Mouse (Mus musculus) liver, embryonic 14.5 days (tissue): ENCODE data around the gene Akap8l. TPM values are rescaled to one million over a fixed set of nuclear protein-coding genes. Genes with fewer than 3 reads are reported as not detected.

ENCODE experiments used
- ATAC-seq: fragments of 200-750 bp; cut with Nextera tagmentation; 2 replicates; pipeline ENCODE4 v1.8.0; 2017; ENCODE audit warnings: moderate number of reproducible peaks, mild to moderate bottlenecking, moderate library complexity; ENCODE audit not compliant: insufficient read depth
- DNase-seq, 3 experiments: peaks; one replicate each; pipeline ENCODE4 v3.0.0-alpha.2; 2012 to 2013; ENCODE audit warnings: low read depth in 3 of 3, low spot score in 3 of 3
- H3K27ac ChIP-seq: fragments of 300-500 bp; sonication (generic); 2 replicates; pipeline ENCODE4 v1.5.1; 2014; ENCODE audit warnings: moderate library complexity, mild to moderate bottlenecking, control low read depth, inconsistent platforms
- H3K27me3 ChIP-seq: fragments of 300-500 bp; sonication (generic); 2 replicates; pipeline ENCODE4 v1.6.1; 2014; ENCODE audit warnings: mild to moderate bottlenecking, low read length, moderate library complexity; ENCODE audit not compliant: control insufficient read depth, insufficient read depth
- H3K36me3 ChIP-seq: fragments of 300-500 bp; sonication (generic); replicated peaks from 2 replicates; pipeline ENCODE4 v1.6.1; 2014; ENCODE audit warnings: low read depth; ENCODE audit not compliant: control insufficient read depth, insufficient read depth
- H3K4me1 ChIP-seq, 2 experiments: fragments of 200-500 bp in 1 of 2; fragments of 300-500 bp in 1 of 2; sonication (generic) in 1 of 2; replicated peaks; 2 replicates each; pipeline ENCODE4 v1.6.1; 2012 to 2014; ENCODE audit warnings: antibody characterized with exemption in 1 of 2, inconsistent platforms in 1 of 2, low read length in 1 of 2; ENCODE audit not compliant: control insufficient read depth in 2 of 2, insufficient read depth in 2 of 2
- H3K4me2 ChIP-seq: fragments of 300-500 bp; sonication (generic); 2 replicates; pipeline ENCODE4 v1.6.1; 2014; ENCODE audit warnings: low read depth, mild to moderate bottlenecking, control low read depth, moderate library complexity
- H3K4me3 ChIP-seq, 2 experiments: fragments of 200-500 bp in 1 of 2; fragments of 300-500 bp in 1 of 2; sonication (generic) in 1 of 2; 2 replicates each; pipeline ENCODE4 v1.5.1; 2012 to 2014; ENCODE audit warnings: low read depth in 2 of 2, low read length in 2 of 2, mild to moderate bottlenecking in 2 of 2, control low read depth in 1 of 2, inconsistent platforms in 1 of 2, moderate library complexity in 1 of 2; ENCODE audit not compliant: insufficient read depth in 1 of 2
- H3K9ac ChIP-seq: fragments of 300-500 bp; sonication (generic); replicated peaks from 2 replicates; pipeline ENCODE4 v1.6.1; 2014; ENCODE audit warnings: mild to moderate bottlenecking, control low read depth, moderate library complexity
- H3K9me3 ChIP-seq: fragments of 300-500 bp; sonication (generic); 2 replicates; pipeline ENCODE4 v1.6.1; 2016; ENCODE audit warnings: low read length, mixed read lengths; ENCODE audit not compliant: control insufficient read depth
- CTCF ChIP-seq: IDR thresholded peaks from 2 replicates; pipeline ENCODE4 v1.5.1; 2016; ENCODE audit warnings: antibody characterized with exemption, low read depth, control low read depth
- EP300 ChIP-seq: IDR thresholded peaks from 2 replicates; pipeline ENCODE4 v1.6.1; 2016; ENCODE audit warnings: antibody characterized with exemption, low read depth
- WGBS: fragments of 180-500 bp; shearing (Covaris S2); extraction: QIAGEN DNeasy Blood & Tissue Kit; methylation state at CpG from one replicate; pipeline ENCODE4 v1.1.7; 2014; ENCODE audit not compliant: insufficient replicate concordance; 5-methylcytosine and 5-hydroxymethylcytosine counted together
- polyA plus RNA-seq, 2 experiments: library from polyadenylated mRNA; depleted of rRNA in 1 of 2; stranded (reverse) in 1 of 2; unstranded in 1 of 2; fragments of >200 nt; fragmentation: Nextera tagmentation in 1 of 2; extraction: Ambion mirVana in 1 of 2; gene quantifications; 2 replicates each; pipeline versions ENCODE4 v1.2.1 to v1.2.3; 2012 to 2014

Akap8l gene
- 24.1 and 35.4 TPM in 2 replicates for polyA plus RNA-seq (2012; rRNA removed)
- polyA plus RNA-seq (2014; fragmentation: Nextera tagmentation; extraction: Ambion mirVana), result 18.9 and 23.5 TPM in 2 replicates

GRCm38 (mm10) chr17:32350382-32350983 lies at the start of gene Akap8l:
TSS of gene Akap8l (minus strand) at chr17:32350607.
- H3K36me3 ChIP-seq, result peaks cover 13% of the 10 kb centered on the region
- under 1% methylated on average over 37 of the region's 37 CpGs for WGBS
- no peaks in the 10 kb centered on the region for H3K9me3 ChIP-seq
- no peak for TF ChIP-seq CTCF
- TF ChIP-seq EP300, result peak; percentile 64; the same call in 1 of the 2 replicates
- H3K9ac ChIP-seq, result peak within 1 kb of the TSS; percentile 87
- DNase-seq (peak; percentile 98 to 99 (median 98)), ATAC-seq (peak; percentile 95)
- peaks cover 13 to 17% of the 10 kb centered on the region in 2 experiments for H3K4me1 ChIP-seq
- H3K4me2 ChIP-seq, result peak within 1 kb of the TSS; percentile 96
- no peaks in the 10 kb centered on the region for H3K27me3 ChIP-seq
- H3K4me3 ChIP-seq, result peak within 1 kb of the TSS; percentile 81 to 88
- H3K27ac ChIP-seq, result peak within 1 kb of the TSS; percentile 88

DNA sequence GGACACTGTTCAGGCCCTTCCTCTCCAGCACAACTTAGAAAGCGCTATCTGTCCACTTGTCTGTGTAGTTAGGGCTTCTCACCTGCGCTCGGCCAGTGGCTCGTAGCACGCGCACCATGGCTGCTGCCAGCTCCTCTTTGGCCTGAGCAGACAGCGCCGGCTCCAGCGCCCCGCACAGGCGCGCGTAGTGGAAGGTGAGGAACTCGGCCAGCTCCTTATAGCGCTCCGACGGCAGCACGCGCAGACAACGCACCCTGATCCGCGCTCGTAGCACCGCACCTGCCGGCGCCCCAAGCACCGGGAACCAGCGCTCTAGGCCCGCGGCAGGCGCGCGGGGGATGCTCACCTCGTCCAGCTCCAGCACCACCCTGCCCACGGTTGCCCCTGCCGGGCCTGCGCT lies 45.9 kb upstream of the Akap8l start:
- TF ChIP-seq CTCF (no peak), EP300 (no peak)
- no peaks in the 10 kb centered on the region for H3K36me3 ChIP-seq
- no peak for DNase-seq
- H3K4me2 ChIP-seq, result peak overlapping the region; percentile 4; the same call in 1 of the 2 replicates
- no peak overlapping the region for H3K4me3 ChIP-seq
- H3K9ac ChIP-seq, result no peak overlapping the region
- H3K9me3 ChIP-seq, result no peaks in the 10 kb centered on the region
- H3K27ac ChIP-seq, result no peak overlapping the region
- no peaks in the 10 kb centered on the region for H3K4me1 ChIP-seq
- 74% methylated on average over 37 of the region's 37 CpGs for WGBS
- H3K27me3 ChIP-seq, result peaks cover 5% of the 10 kb centered on the region; the same call in 1 of the 2 replicates
- ATAC-seq, result no peak

DNA sequence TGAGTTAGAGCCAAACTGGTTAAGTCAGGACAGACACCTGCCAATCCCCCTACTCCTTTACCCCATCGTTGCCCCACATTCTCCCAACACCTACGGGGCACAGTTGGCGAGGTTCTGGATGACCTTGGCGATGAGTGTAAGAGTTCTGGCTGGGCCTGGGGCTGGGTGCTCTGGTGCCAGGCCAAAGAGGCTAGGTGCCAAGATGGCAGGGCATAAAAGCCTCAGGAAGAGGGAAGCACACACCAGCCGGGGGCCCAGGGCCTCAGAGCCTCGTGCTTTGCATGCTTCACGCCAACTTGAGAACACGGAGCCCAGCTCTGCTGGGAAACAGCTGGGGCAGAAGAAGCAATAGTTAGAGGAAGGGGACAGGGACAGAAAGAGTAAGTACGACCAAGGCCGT lies 43.5 kb upstream of the Akap8l start:
- H3K4me2 ChIP-seq, result no peak overlapping the region

DNA sequence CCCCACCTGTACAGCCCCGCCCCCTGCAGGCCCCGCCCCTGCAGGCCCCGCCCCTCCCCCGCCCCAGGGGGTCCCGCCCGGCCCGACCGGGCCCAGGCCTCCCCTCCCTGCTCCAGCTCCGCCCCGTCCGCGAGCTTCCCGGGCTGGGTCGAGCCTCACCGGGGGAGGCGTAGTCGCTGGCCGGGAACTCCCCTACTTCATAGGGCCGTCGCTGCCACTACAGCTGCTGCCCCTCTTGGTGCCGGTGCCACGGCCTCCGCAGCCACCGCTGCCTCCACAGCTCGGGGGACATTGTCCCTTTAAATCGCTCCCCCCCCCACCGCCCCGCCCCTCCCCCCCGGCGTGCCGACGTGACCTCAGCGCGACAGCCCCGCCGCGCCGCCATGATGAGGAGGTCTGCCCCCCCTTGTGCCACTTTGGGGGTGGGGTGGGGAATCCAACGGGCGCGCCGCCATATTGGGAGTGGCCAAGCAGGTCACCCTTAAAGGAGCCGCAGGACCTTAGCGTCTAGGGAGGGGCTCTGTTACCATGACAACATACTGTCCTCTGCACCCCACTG lies 38.8 kb upstream of the Akap8l start, which contains the start of gene Wiz:
Gene Wiz (minus strand): TSS at position 339 of the 559 bp plus-strand sequence.
- WGBS, result under 1% methylated on average over 38 of the region's 44 CpGs
- H3K4me2 ChIP-seq, result peak within 1 kb of the TSS; percentile 100
- DNase-seq, result peak; percentile 73 to 76 (median 75)
- TF ChIP-seq EP300 (no peak), CTCF (no peak)
- peak within 1 kb of the TSS; percentile 38 for H3K27ac ChIP-seq
- H3K27me3 ChIP-seq, result no peaks in the 10 kb centered on the region
- H3K4me3 ChIP-seq, result peak within 1 kb of the TSS; percentile 68 to 87
- H3K36me3 ChIP-seq, result no peaks in the 10 kb centered on the region
- no peaks in the 10 kb centered on the region for H3K9me3 ChIP-seq
- peak; percentile 86 for ATAC-seq
- H3K9ac ChIP-seq, result peak within 1 kb of the TSS; percentile 63
- H3K4me1 ChIP-seq, result peaks cover 8 to 15% of the 10 kb centered on the region in 2 experiments

More for the DNA sequence above, 43.5 kb upstream of the Akap8l start:
- Histone ChIP-seq H3K27me3 (peaks cover 5% of the 10 kb centered on the region; the same call in 1 of the 2 replicates), H3K9ac (no peak overlapping the region), H3K36me3 (no peaks in the 10 kb centered on the region), H3K4me3 (no peak overlapping the region), H3K27ac (no peak overlapping the region), H3K4me1 (peaks cover 0 to 4% of the 10 kb centered on the region in 2 experiments; a peak in 1 of 4 replicates), H3K9me3 (no peaks in the 10 kb centered on the region)
- WGBS, result 69% methylated on average over 10 of the region's 10 CpGs
- TF ChIP-seq CTCF (no peak), EP300 (no peak)
- ATAC-seq, result no peak
- DNase-seq, result no peak

- no peak for DNase-seq
- Histone ChIP-seq H3K4me3 (peak overlapping the region; percentile 68 to 87), H3K4me1 (peaks cover 8 to 15% of the 10 kb centered on the region in 2 experiments), H3K27me3 (no peaks in the 10 kb centered on the region), H3K27ac (peak overlapping the region; percentile 38), H3K9ac (peak overlapping the region; percentile 63), H3K9me3 (no peaks in the 10 kb centered on the region), H3K4me2 (peak overlapping the region; percentile 100), H3K36me3 (no peaks in the 10 kb centered on the region)
- ATAC-seq, result peak; percentile 75
- TF ChIP-seq CTCF (no peak), EP300 (no peak)
- 2% methylated on average over 30 of the region's 39 CpGs for WGBS
These were observed 38.1 kb upstream of the Akap8l start for GRCm38 (mm10) chr17:32388370-32389100.
